Mouse (Mus musculus) E14TG2a.4 (cell line): ENCODE measurements around the gene Rbms1.

Experiments used
- H3K27me3 ChIP-seq: 2 replicates; pipeline ENCODE4 v1.6.1; 2014; ENCODE audit warnings: low read length, control low read depth; ENCODE audit not compliant: insufficient read depth
- H3K36me3 ChIP-seq: 2 replicates; pipeline ENCODE4 v1.6.1; 2014; ENCODE audit warnings: low read length, control low read depth; ENCODE audit not compliant: insufficient read depth
- H3K4me1 ChIP-seq: replicated peaks from 2 replicates; pipeline ENCODE4 v1.6.1; 2014; ENCODE audit warnings: low read depth, low read length, control low read depth
- H3K4me3 ChIP-seq: replicated peaks from 2 replicates; pipeline ENCODE4 v1.5.1; 2014; ENCODE audit warnings: mild to moderate bottlenecking, low read length
- H3K9me3 ChIP-seq: 2 replicates; pipeline ENCODE4 v1.6.1; 2014; ENCODE audit warnings: low read length, control low read depth
- CTCF ChIP-seq: conservative IDR thresholded peaks from 2 replicates; pipeline ENCODE4 v1.5.1; 2014; ENCODE audit warnings: low read length
- NANOG ChIP-seq: IDR thresholded peaks from 2 replicates; pipeline ENCODE4 v1.6.1; 2014; ENCODE audit warnings: borderline replicate concordance, low read length, mixed read lengths
- POU5F1 ChIP-seq: IDR thresholded peaks from 2 replicates; pipeline ENCODE4 v1.6.1; 2014; ENCODE audit warnings: low read length, borderline replicate concordance

Rbms1 gene

GRCm38 (mm10) chr2:60851057-60851718, 111.8 kb downstream of the Rbms1 start:
- peaks cover 44% of the 10 kb centered on the region for H3K4me1 ChIP-seq
- H3K27me3 ChIP-seq: no peaks in the 10 kb centered on the region
- peak overlapping the region; percentile 39 for H3K4me3 ChIP-seq
- TF ChIP-seq NANOG (no peak), CTCF (no peak), POU5F1 (no peak)
- H3K36me3 ChIP-seq: no peaks in the 10 kb centered on the region
- H3K9me3 ChIP-seq: no peaks in the 10 kb centered on the region

- Histone ChIP-seq H3K27me3 (no peaks in the 10 kb centered on the region), H3K9me3 (no peaks in the 10 kb centered on the region), H3K4me3 (no peak overlapping the region), H3K36me3 (no peaks in the 10 kb centered on the region), H3K4me1 (peaks cover 41% of the 10 kb centered on the region)
- TF ChIP-seq NANOG (no peak), CTCF (no peak), POU5F1 (no peak)
Observed at GRCm38 (mm10) chr2:60848478-60848877, 114.5 kb downstream of the Rbms1 start.

GRCm38 (mm10) chr2:60847984-60848383, 115.0 kb downstream of the Rbms1 start:
- Histone ChIP-seq H3K4me3 (no peak overlapping the region), H3K4me1 (peaks cover 37% of the 10 kb centered on the region), H3K27me3 (no peaks in the 10 kb centered on the region), H3K9me3 (no peaks in the 10 kb centered on the region), H3K36me3 (no peaks in the 10 kb centered on the region)
- TF ChIP-seq NANOG (no peak), CTCF (no peak), POU5F1 (no peak)

- Histone ChIP-seq H3K4me3 (no peak overlapping the region), H3K9me3 (no peaks in the 10 kb centered on the region), H3K36me3 (peaks cover 10% of the 10 kb centered on the region; the same call in 1 of the 2 replicates), H3K27me3 (no peaks in the 10 kb centered on the region), H3K4me1 (peaks cover 26% of the 10 kb centered on the region)
- TF ChIP-seq CTCF (no peak), POU5F1 (no peak), NANOG (no peak)
Observed at GRCm38 (mm10) chr2:60845316-60845894, 117.6 kb downstream of the Rbms1 start.

GRCm38 (mm10) chr2:60844259-60844658, 118.7 kb downstream of the Rbms1 start:
- H3K27me3 ChIP-seq: no peaks in the 10 kb centered on the region
- no peak overlapping the region for H3K4me3 ChIP-seq
- H3K36me3 ChIP-seq: peaks cover 10% of the 10 kb centered on the region; the same call in 1 of the 2 replicates
- peaks cover 22% of the 10 kb centered on the region for H3K4me1 ChIP-seq
- no peak for TF ChIP-seq NANOG
- TF ChIP-seq CTCF: no peak
- no peak for TF ChIP-seq POU5F1
- H3K9me3 ChIP-seq: no peaks in the 10 kb centered on the region

- Histone ChIP-seq H3K27me3 (no peaks in the 10 kb centered on the region), H3K36me3 (peaks cover 10% of the 10 kb centered on the region; the same call in 1 of the 2 replicates), H3K4me1 (peaks cover 22% of the 10 kb centered on the region), H3K4me3 (no peak overlapping the region), H3K9me3 (no peaks in the 10 kb centered on the region)
- TF ChIP-seq CTCF: no peak
- no peak for TF ChIP-seq NANOG
- TF ChIP-seq POU5F1: no peak
Observed at GRCm38 (mm10) chr2:60843633-60844032, 119.4 kb downstream of the Rbms1 start.

GRCm38 (mm10) chr2:60842976-60843375, 120.0 kb downstream of the Rbms1 start:
- H3K4me1 ChIP-seq: peaks cover 22% of the 10 kb centered on the region
- no peak for TF ChIP-seq NANOG
- TF ChIP-seq POU5F1: no peak
- TF ChIP-seq CTCF: no peak
- H3K4me3 ChIP-seq: no peak overlapping the region
- no peaks in the 10 kb centered on the region for H3K9me3 ChIP-seq
- H3K36me3 ChIP-seq: peaks cover 10% of the 10 kb centered on the region; the same call in 1 of the 2 replicates
- no peaks in the 10 kb centered on the region for H3K27me3 ChIP-seq

GRCm38 (mm10) chr2:60840922-60841321, 122.1 kb downstream of the Rbms1 start:
- H3K36me3 ChIP-seq: peaks cover 10% of the 10 kb centered on the region; the same call in 1 of the 2 replicates
- peaks cover 36% of the 10 kb centered on the region for H3K4me1 ChIP-seq
- H3K9me3 ChIP-seq: no peaks in the 10 kb centered on the region
- no peaks in the 10 kb centered on the region for H3K27me3 ChIP-seq
- TF ChIP-seq CTCF (no peak), NANOG (no peak), POU5F1 (no peak)
- no peak overlapping the region for H3K4me3 ChIP-seq
